Mouse (Mus musculus) kidney, postnatal 36 days (tissue): ENCODE measurements around the gene Ano6.

ENCODE experiments used
- DNase-seq, 2 experiments: peaks; one replicate each; pipeline ENCODE4 v3.0.0; 2021 to 2022; ENCODE audit warnings: mixed read lengths in 2 of 2

Gene Ano6

GRCm38 (mm10) chr15:95798266-95798665 lies 7.6 kb downstream of the Ano6 start:
- no peak for DNase-seq

DNA sequence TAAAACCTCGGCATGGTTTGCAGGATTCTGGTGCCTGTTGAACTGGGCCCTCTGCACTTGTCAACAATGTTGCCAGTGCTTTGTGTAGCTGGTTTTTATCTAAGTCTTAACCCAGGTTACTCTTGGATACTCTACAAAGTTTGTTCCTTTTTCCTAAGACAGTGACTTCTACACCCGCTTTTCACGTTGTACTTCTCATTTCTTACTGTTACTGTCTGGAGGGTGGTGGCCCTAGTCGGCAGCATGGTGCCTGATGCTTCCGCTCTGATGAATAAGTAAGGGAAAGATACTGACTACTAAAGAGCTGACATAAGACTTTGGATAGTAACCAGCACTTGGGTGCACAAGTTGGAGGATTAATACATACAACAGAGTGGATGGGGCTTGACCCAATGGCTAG lies 9.0 kb downstream of the Ano6 start:
- no peak for DNase-seq

- DNase-seq = no peak
Measured at GRCm38 (mm10) chr15:95800051-95800450, 9.4 kb downstream of the Ano6 start.

- no peak for DNase-seq
Measured at GRCm38 (mm10) chr15:95801261-95801979, 10.8 kb downstream of the Ano6 start.

GRCm38 (mm10) chr15:95802140-95802539 lies 11.5 kb downstream of the Ano6 start:
- DNase-seq = no peak

DNA sequence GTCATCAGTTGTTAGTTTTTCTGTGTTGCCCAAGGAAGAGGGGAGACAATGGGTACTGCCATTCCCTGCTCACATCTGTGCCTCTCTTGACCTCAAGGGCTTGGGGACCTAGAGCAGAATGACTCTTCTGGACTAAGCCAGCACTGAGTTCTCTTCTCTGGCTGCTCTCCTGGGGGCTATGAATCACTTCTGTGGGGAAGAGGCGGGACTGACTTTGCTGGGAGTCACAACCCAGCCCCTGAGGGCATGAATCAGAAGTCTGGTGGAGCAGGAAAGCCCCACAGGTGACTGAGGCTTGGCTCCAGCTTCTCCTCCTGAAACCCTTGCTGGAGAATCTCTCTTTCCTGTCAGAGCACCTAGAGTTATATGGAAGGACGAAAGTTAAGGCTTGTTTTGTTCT lies 12.1 kb downstream of the Ano6 start:
- DNase-seq = peak; percentile 48 to 56

- DNase-seq = no peak
Measured at GRCm38 (mm10) chr15:95803484-95803883, 12.8 kb downstream of the Ano6 start.

DNA sequence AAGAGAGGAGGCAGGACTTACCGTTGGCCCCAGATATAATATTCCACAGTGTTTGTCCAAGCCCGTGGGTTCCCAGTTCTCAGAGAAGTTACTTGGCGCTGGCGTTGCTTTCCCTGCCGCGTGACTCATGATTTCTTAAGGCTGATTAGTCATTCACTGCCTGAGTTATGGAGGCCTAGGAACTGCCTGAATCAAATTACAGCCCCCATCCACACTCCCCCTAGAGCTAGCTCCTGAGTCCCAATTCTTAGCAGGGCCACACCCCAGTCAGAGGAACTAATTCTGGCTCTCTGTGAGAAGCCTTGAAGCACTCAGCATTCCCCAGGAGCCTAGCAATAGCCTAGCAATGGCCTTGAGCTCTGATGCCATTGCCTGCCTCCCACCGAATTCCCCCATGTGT lies 13.6 kb downstream of the Ano6 start:
- peak; percentile 73 to 79 for DNase-seq

- peak; percentile 54 to 62 for DNase-seq
Measured at GRCm38 (mm10) chr15:95805022-95805471, 14.4 kb downstream of the Ano6 start.

DNA sequence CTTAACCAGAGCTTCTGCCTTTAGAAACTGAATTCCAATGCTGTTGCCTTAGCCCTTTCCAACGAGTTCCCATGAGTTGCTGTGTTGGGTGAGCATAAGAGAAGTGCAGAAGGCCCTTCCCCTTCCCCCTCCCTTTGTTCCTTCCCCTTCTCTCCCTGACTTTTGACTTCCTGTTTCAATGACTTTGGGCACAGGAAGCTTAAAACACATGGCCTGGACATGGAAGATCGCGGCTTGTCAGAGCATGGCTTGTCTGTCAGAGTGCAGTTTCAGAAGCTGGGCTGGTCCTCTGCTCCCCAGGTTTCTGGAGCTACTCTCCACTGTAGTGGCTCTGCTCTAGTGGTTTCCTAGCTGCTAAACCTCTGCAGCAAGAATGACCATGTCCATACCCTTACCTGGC lies 17.3 kb downstream of the Ano6 start:
- DNase-seq = peak in 1 of 2 experiments; percentile 15

DNA sequence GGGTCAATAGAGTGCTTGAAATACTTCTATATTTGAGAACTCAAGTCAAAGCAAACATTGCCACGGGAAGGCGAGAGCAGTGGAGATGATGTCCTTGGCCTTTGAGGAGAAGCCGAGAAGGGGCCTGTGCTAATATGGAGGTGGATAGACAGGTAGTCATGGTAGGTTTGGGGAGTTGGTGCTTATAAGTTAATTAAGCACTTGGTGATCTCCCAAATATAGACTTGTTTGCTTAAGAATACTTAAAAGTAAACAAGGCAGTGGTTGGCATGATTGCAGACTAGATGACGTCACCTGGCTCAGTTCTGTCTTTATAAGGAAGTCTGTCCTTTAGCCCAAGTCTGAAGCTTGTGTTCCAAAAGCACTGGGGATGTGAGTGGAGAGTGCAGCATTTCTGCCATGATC lies 19.7 kb downstream of the Ano6 start:
- no peak for DNase-seq

GRCm38 (mm10) chr15:95812821-95813571 lies 22.4 kb downstream of the Ano6 start:
- DNase-seq = no peak

DNA sequence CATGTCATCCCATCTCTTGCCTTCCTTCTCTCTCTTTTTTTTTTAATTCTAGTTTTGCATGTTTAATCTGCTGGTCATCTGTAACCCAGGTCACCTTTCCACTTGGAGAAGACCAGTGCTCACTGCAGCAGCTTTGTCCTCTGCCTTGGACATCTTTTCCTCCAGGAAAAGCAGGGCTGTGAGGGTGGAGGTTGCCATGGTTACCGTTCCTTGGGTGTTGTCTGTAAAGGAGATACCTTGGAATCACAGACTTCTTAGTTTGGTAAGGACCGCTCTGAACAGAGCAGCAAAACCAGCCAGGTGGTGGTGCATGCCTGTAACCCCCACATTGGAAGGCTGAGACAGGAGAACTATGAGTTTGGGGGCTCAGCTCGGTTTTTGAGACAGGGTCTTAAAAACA lies 26.9 kb downstream of the Ano6 start:
- DNase-seq = no peak

- no peak for DNase-seq
Measured at GRCm38 (mm10) chr15:95819249-95820035, 28.8 kb downstream of the Ano6 start.

DNA sequence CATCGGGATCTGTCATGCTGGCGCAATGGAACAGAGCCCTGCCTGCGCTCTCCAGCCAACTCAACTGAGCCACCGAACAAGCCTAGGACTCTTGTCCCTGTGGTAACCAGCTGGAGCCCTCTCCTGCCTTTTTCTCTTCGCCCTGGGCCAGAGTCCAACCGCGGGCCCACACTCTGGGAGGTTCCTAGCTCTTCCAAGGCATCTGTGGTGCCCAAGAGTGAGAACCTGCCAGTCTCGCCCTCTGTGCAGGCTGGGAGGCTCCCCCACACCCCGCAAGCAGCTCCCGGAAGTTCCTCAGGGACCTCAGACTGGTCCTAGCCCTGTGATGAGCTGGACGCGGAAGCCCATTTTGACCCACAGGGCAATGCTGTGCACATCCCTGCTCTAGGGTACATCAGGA lies 29.5 kb downstream of the Ano6 start:
- peak in 1 of 2 experiments; percentile 33 for DNase-seq

GRCm38 (mm10) chr15:95820678-95821077 lies 30.0 kb downstream of the Ano6 start:
- no peak for DNase-seq

GRCm38 (mm10) chr15:95822099-95822498 lies 31.5 kb downstream of the Ano6 start:
- DNase-seq = no peak

DNA sequence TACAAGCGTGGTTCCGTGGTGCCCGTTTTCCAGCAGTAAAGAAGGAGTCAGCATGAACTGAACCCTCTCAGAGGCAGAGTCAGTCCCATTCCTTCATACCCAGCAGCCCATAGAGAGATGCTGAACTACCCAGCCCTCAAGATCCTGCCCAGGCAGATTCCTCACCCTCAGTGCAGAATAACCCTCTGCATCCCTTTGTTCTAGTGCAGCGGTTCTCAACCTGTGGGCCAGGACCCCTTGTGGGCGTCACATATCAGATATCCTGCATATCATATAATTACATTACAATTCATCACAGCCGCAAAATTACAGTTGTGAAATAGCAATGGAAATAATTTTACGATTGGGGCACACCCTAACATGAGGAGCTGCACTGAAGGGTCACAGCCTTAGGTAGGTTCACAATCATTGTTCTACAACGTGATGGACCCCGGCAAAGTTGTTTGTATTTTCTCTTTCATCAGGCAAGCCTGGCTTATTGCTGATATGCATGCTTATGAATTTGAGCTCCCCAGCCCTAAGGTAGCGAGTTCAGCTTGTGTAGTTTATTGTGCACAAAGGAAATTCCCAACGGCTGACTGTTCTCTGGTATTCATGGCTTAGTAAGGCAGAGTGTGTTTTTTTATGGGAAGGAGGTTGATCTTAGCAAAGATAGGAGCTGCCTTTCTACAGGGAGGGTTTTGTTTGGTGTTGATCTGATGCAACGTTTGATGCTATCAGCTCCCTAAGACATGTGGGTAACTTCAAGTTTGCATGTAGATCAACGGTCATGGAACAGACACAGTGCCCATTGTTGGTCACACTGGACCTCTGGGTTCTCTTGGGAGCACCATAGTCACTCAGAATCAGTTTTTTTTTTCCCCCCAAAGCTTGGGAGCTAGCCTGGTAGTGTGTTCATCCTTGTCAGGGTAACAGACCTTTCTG lies 33.0 kb downstream of the Ano6 start:
- DNase-seq = no peak

DNA sequence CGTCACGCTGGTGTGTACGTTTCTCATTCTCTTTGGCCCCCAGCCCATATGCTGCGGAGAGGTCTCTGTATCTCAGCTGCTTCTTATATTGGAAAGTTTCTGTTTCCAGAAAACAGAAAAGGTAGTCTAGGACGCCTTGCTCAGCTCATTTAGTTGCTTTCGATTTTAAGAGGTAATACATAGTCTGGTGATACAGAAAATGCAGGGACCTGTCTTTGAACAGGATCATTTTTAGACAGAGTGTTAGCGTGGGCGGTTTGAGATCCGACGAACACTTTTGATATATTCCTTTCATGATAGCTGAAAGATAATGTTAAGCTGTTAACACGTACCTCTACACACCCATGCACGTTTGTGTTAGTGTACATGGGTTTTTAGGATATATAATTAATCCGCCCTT lies 35.9 kb downstream of the Ano6 start:
- DNase-seq = no peak

DNA sequence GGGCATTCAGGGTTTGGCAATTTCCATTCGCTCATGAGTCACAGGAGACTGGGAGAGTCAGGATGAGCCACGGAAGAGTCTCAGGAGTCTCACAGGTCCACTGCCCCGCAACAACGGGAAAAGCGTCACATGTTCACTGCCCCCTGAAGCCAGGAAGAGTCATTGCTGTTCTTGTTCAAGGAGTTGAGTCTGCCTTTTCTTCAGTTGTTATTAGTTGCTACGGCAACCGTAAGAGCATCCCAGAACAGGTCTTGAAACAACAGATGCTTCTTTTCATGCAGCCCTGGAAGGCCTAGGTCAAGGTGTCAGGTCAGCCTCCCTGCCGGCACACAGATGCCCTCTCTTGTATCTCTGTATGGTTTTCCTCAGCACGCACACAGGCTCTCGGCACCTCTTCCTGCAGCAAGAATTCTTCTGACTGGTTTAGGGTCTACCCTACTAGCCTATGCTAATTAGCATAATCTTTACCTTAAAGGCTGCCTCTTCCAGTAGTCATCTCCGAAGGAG lies 36.9 kb downstream of the Ano6 start:
- DNase-seq = peak in 1 of 2 experiments; percentile 44

GRCm38 (mm10) chr15:95828018-95828646 lies 37.5 kb downstream of the Ano6 start:
- DNase-seq = peak; percentile 74 to 81
